ENCODE assay signal across 8 mouse cellular contexts in the genomic region with DNA sequence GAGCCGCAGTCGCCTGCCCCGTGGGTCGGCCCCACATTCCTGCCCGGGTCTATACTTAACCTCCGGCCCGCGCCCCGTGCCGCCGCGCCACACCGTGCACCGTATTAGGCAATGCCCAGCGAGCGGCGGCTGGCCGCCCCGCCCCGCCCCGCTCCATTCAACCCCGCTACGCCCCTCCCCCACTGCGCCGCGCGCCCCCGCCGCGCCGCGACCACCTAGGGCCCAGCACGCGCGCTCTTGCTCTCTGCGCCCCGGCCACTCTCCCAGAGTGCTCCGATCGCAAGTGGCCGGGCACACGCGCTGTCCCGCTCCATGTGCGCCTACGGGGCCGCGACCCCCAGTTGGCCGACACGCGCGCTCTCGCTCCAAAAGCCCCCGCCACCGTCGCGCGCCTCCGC. TPM values are rescaled to one million over a fixed set of nuclear protein-coding genes. Genes with fewer than 3 reads are reported as not detected.
DNase-seq lines count a peak whose midpoint lies in the region; ATAC-seq and TF ChIP-seq lines count a peak whose summit lies in the region.

No protein-coding gene starts in this region.

- H3K9me3 ChIP-seq in hindbrain, embryonic 11.5 days (ENCODE audit: control insufficient read depth, low read length) = no peaks in the 10 kb centered on the region
- no peaks in the 10 kb centered on the region for H3K9me3 ChIP-seq in limb, embryonic 14.5 days (ENCODE audit: control insufficient read depth, low read length)
- no peaks in the 10 kb centered on the region for H3K9me3 ChIP-seq in midbrain, embryonic 12.5 days

- peak overlapping the region; percentile 79 for H3K9ac ChIP-seq in hindbrain, embryonic 11.5 days (ENCODE audit: low read depth, low read length)
- peak overlapping the region; percentile 74 for H3K9ac ChIP-seq in limb, embryonic 14.5 days (ENCODE audit: low read depth, low read length, severe bottlenecking)
- H3K9ac ChIP-seq in midbrain, embryonic 12.5 days (replicated peaks) = peak overlapping the region; percentile 76

- TF ChIP-seq CTCF in spleen, adult 2 months (IDR thresholded peaks at IDR 0.05; ENCODE audit: extremely low read depth, insufficient read depth, insufficient read length, insufficient replicate concordance) = no peak

- WGBS in hindbrain, embryonic 11.5 days = under 1% methylated on average over 48 of the region's 58 CpGs
- WGBS in limb, embryonic 14.5 days = under 1% methylated on average over 33 of the region's 58 CpGs
- under 1% methylated on average over 46 of the region's 58 CpGs for WGBS in midbrain, embryonic 12.5 days
- WGBS in spleen, adult 2 months = under 1% methylated on average over 55 of the region's 58 CpGs

- no peak for ATAC-seq in CD4-positive, CD25-positive, alpha-beta regulatory T cell, adult 4 months
- ATAC-seq in hindbrain, embryonic 11.5 days (ENCODE audit: low FRiP score) = peak; percentile 94
- ATAC-seq in limb, embryonic 14.5 days (ENCODE audit: low FRiP score, low read depth) = peak; percentile 89
- ATAC-seq in midbrain, embryonic 12.5 days (ENCODE audit: low FRiP score, low read depth) = peak; percentile 93

- no peaks in the 10 kb centered on the region for H3K4me1 ChIP-seq in hindbrain, embryonic 11.5 days (replicated peaks; ENCODE audit: control insufficient read depth, insufficient read depth, low read length)
- no peaks in the 10 kb centered on the region for H3K4me1 ChIP-seq in limb, embryonic 14.5 days (ENCODE audit: control insufficient read depth, insufficient read depth, low read length)
- H3K4me1 ChIP-seq in midbrain, embryonic 12.5 days = 0 out of 2 replicates have a peak, but pooled peaks cover 14% of the 10 kb centered on the region
- H3K4me1 ChIP-seq in spleen, adult 2 months (ENCODE audit: control insufficient read depth, insufficient read depth, insufficient read length) = peaks cover 6% of the 10 kb centered on the region

- H3K4me2 ChIP-seq in hindbrain, embryonic 11.5 days (replicated peaks; ENCODE audit: low read depth, low read length) = peak overlapping the region; percentile 66
- peak overlapping the region; percentile 82 for H3K4me2 ChIP-seq in limb, embryonic 14.5 days (replicated peaks; ENCODE audit: low read depth, low read length, severe bottlenecking)
- peak overlapping the region; percentile 74 for H3K4me2 ChIP-seq in midbrain, embryonic 12.5 days (replicated peaks)

- H3K36me3 ChIP-seq in hindbrain, embryonic 11.5 days (ENCODE audit: control insufficient read depth, insufficient read depth, low read length) = no peaks in the 10 kb centered on the region
- no peaks in the 10 kb centered on the region for H3K36me3 ChIP-seq in limb, embryonic 14.5 days (ENCODE audit: control insufficient read depth, insufficient read depth, low read length)
- no peaks in the 10 kb centered on the region for H3K36me3 ChIP-seq in midbrain, embryonic 12.5 days
- no peaks in the 10 kb centered on the region for H3K36me3 ChIP-seq in spleen, adult 2 months (ENCODE audit: control insufficient read depth, insufficient read depth, low read length)

- no peaks in the 10 kb centered on the region for H3K27me3 ChIP-seq in hindbrain, embryonic 11.5 days (ENCODE audit: control insufficient read depth, insufficient read depth, low read length)
- H3K27me3 ChIP-seq in limb, embryonic 14.5 days (ENCODE audit: control insufficient read depth, insufficient read depth, low read length) = no peaks in the 10 kb centered on the region
- H3K27me3 ChIP-seq in midbrain, embryonic 12.5 days = no peaks in the 10 kb centered on the region; the same call in 1 of the 2 replicates
- H3K27me3 ChIP-seq in spleen, adult 2 months (ENCODE audit: control insufficient read depth, insufficient read depth, low read length) = peaks cover 7% of the 10 kb centered on the region

- TF ChIP-seq POLR2A in limb, embryonic 14.5 days (IDR thresholded peaks at IDR 0.05; ENCODE audit: borderline replicate concordance, extremely low read depth, insufficient read depth, insufficient read length) = no peak
- no peak for TF ChIP-seq POLR2A in spleen, adult 2 months (IDR thresholded peaks at IDR 0.05; ENCODE audit: low read depth, low read length)

- peak; percentile 11 for DNase-seq in CD4-positive, CD25-positive, alpha-beta regulatory T cell, adult 2 months (ENCODE audit: low read depth, low spot score)
- DNase-seq in cerebellum, postnatal 10 days = peak; percentile 92 to 93
- peak; percentile 49 to 55 for DNase-seq in frontal cortex, postnatal 25 days (ENCODE audit: low spot score in 2 of 2)
- DNase-seq in hindbrain, embryonic 11.5 days (ENCODE audit: low spot score) = no peak
- DNase-seq in limb, embryonic 14.5 days (ENCODE audit: low spot score) = peak; percentile 73
- no peak for DNase-seq in spleen, adult 2 months (ENCODE audit: low read depth in 1 of 2, low spot score in 2 of 2)

- peak overlapping the region; percentile 78 for H3K4me3 ChIP-seq in hindbrain, embryonic 11.5 days (ENCODE audit: low read depth, low read length)
- peak overlapping the region; percentile 76 for H3K4me3 ChIP-seq in limb, embryonic 14.5 days (replicated peaks; ENCODE audit: low read length)
- peak overlapping the region; percentile 74 for H3K4me3 ChIP-seq in midbrain, embryonic 12.5 days
- peak overlapping the region; percentile 70 for H3K4me3 ChIP-seq in spleen, adult 2 months (ENCODE audit: extremely low read depth, insufficient read depth, insufficient read length)

- H3K27ac ChIP-seq in hindbrain, embryonic 11.5 days (ENCODE audit: low read depth, low read length) = peak overlapping the region; percentile 88
- H3K27ac ChIP-seq in limb, embryonic 14.5 days (replicated peaks; ENCODE audit: low read depth, low read length) = peak overlapping the region; percentile 82
- peak overlapping the region; percentile 88 for H3K27ac ChIP-seq in midbrain, embryonic 12.5 days (replicated peaks)
- H3K27ac ChIP-seq in spleen, adult 2 months (ENCODE audit: insufficient read depth, low read length) = no peak overlapping the region

RNA-seq across cellular contexts. Expression of a gene that starts 0.8 kb away (rescaled TPM):
- not detected for polyA plus RNA-seq in CD4-positive, CD25-positive, alpha-beta regulatory T cell, adult 4 months (2017; shearing (Covaris generic))
- 50.2 and 50.9 TPM in 2 replicates for polyA plus RNA-seq in hindbrain, embryonic 11.5 days (2014; fragmentation: Nextera tagmentation; extraction: Ambion mirVana)
- polyA plus RNA-seq in limb, embryonic 14.5 days (2012; rRNA removed) = 55.4 and 61.0 TPM in 2 replicates
- 74.7 and 75.2 TPM in 2 replicates for polyA plus RNA-seq in limb, embryonic 14.5 days (2014; fragmentation: Nextera tagmentation; extraction: Ambion mirVana)
- polyA plus RNA-seq in midbrain, embryonic 12.5 days (2016; fragmentation: Nextera tagmentation; extraction: Ambion mirVana) = 37.6 and 40.5 TPM in 2 replicates
- 4.7 and 13.6 TPM in 2 replicates for polyA plus RNA-seq in spleen, adult 2 months (2012; rRNA removed)

RNA-seq across cellular contexts. Expression of a gene that starts 18.7 kb away (rescaled TPM):
- polyA plus RNA-seq in CD4-positive, CD25-positive, alpha-beta regulatory T cell, adult 4 months (2017; shearing (Covaris generic)) = 10 to 100 TPM; 13.6 to 14.0 TPM
- polyA plus RNA-seq in hindbrain, embryonic 11.5 days (2014; fragmentation: Nextera tagmentation; extraction: Ambion mirVana) = 116 TPM in 2 replicates
- polyA plus RNA-seq in limb, embryonic 14.5 days (2012; rRNA removed) = 48.5 and 48.6 TPM in 2 replicates
- 67.9 and 68.7 TPM in 2 replicates for polyA plus RNA-seq in limb, embryonic 14.5 days (2014; fragmentation: Nextera tagmentation; extraction: Ambion mirVana)
- 100 and 101 TPM in 2 replicates for polyA plus RNA-seq in midbrain, embryonic 12.5 days (2016; fragmentation: Nextera tagmentation; extraction: Ambion mirVana)
- polyA plus RNA-seq in spleen, adult 2 months (2012; rRNA removed) = 6.5 and 7.2 TPM in 2 replicates

Comparison
In these comparisons a context has a peak if more than half of its experiments do, and no peak if none do; other contexts are left out.
1. DNase-seq: peak in CD4-positive, CD25-positive, alpha-beta regulatory T cell, adult 2 months (single experiment), cerebellum, postnatal 10 days (2 of 2), frontal cortex, postnatal 25 days (2 of 2) and limb, embryonic 14.5 days (single experiment); none in hindbrain, embryonic 11.5 days (single experiment) and spleen, adult 2 months (0 of 2).
2. Peak in every context shown above with its lines, with median percentiles within 50 percentile points of each other: H3K4me2 ChIP-seq, H3K4me3 ChIP-seq and H3K9ac ChIP-seq.